Mouse (Mus musculus): ENCODE data around the gene Fmn2.
A peak's percentile ranks its signal among the peaks of the same experiment; 100 is the strongest.

Fmn2 gene

GRCm38 (mm10) chr1:174836861-174837260 is 335.2 kb downstream of the Fmn2 start:
- DNase-seq = peak; percentile 9

GRCm38 (mm10) chr1:174844786-174845185 is 343.2 kb downstream of the Fmn2 start:
- DNase-seq = no peak

DNA sequence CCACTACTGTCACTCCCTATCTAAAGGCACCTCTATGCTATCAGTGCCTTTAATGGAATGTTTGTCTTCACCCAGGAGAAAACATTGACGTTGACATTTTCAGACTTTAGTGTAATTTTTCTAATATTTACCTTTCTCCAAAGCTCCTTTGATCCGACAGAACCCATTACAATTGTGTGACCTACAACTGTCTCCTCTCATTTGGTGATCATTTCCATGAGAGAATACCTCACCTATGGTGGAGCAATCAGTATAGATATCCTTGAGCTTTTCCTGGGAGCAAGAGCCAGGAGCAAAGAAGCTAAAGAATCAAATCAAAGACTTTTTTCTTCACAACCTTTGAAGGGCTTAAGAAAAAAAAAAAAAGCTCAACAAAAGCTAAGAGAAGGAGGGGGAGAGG is 354.6 kb downstream of the Fmn2 start:
- no peak for DNase-seq

- no peak for DNase-seq
Measured at GRCm38 (mm10) chr1:174860407-174861118, 358.9 kb downstream of the Fmn2 start.

Measured in right cerebral cortex, postnatal 14 days (tissue).